In genomic region chr5:133937967-133938918, GRCm38 (mm10) we compare ENCODE assay signal across 13 mouse cellular contexts.
DNase-seq lines count a peak whose midpoint lies in the region; ATAC-seq and TF ChIP-seq lines count a peak whose summit lies in the region.
"Had no signal": no experiment of that assay in that cellular context is flagged by ENCODE, and none has a peak within 500 bp of the region (broad histone marks: within the 10 kb centered on the region; RNA-seq: fewer than 3 reads in every experiment).

No protein-coding gene starts in this region.

- WGBS in lung, adult 2 months = 59% methylated on average over 9 of the region's 9 CpGs
- 63% methylated on average over 9 of the region's 9 CpGs for WGBS in embryonic facial prominence, embryonic 15.5 days
- 62% methylated on average over 9 of the region's 9 CpGs for WGBS in lung, embryonic 16.5 days

- H3K27me3 ChIP-seq in embryonic facial prominence, embryonic 15.5 days = no peaks in the 10 kb centered on the region
- no peaks in the 10 kb centered on the region for H3K27me3 ChIP-seq in lung, embryonic 16.5 days (ENCODE audit: control insufficient read depth, insufficient read depth, low read depth, low read length)
- H3K27me3 ChIP-seq: kidney, embryonic 15.5 days; limb, embryonic 12.5 days had no signal

- no peaks in the 10 kb centered on the region for H3K9me3 ChIP-seq in embryonic facial prominence, embryonic 15.5 days (replicated peaks)
- H3K9me3 ChIP-seq in lung, embryonic 16.5 days (ENCODE audit: control insufficient read depth, low read length) = no peaks in the 10 kb centered on the region
- H3K9me3 ChIP-seq: heart, embryonic 10.5 days; kidney, embryonic 15.5 days; limb, embryonic 12.5 days had no signal

- no peaks in the 10 kb centered on the region for H3K4me1 ChIP-seq in lung, adult 2 months (ENCODE audit: control insufficient read depth, insufficient read depth, low read length)
- 0 out of 2 replicates have a peak, but pooled peaks cover 3% of the 10 kb centered on the region for H3K4me1 ChIP-seq in embryonic facial prominence, embryonic 15.5 days
- no peaks in the 10 kb centered on the region for H3K4me1 ChIP-seq in lung, embryonic 16.5 days (replicated peaks; ENCODE audit: control insufficient read depth, insufficient read depth, low read length)
- H3K4me1 ChIP-seq: heart, embryonic 10.5 days; kidney, embryonic 15.5 days; limb, embryonic 12.5 days had no signal

- H3K27ac ChIP-seq in embryonic facial prominence, embryonic 15.5 days (replicated peaks) = peak overlapping the region; percentile 40; the same call in 1 of the 2 replicates
- no peak overlapping the region for H3K27ac ChIP-seq in lung, embryonic 16.5 days (ENCODE audit: low read length)
- H3K27ac ChIP-seq: heart, embryonic 10.5 days; kidney, embryonic 15.5 days; limb, embryonic 12.5 days had no signal

- no peak overlapping the region for H3K4me2 ChIP-seq in embryonic facial prominence, embryonic 15.5 days (replicated peaks)
- no peak overlapping the region for H3K4me2 ChIP-seq in lung, embryonic 16.5 days (ENCODE audit: low read depth, low read length)
- H3K4me2 ChIP-seq: kidney, embryonic 15.5 days; limb, embryonic 12.5 days had no signal

- ATAC-seq in embryonic facial prominence, embryonic 15.5 days (ENCODE audit: insufficient number of reproducible peaks, low FRiP score, low TSS enrichment, low read depth) = no peak
- peak; percentile 20; the same call in 1 of the 2 replicates for ATAC-seq in lung, embryonic 16.5 days (ENCODE audit: low read depth)
- ATAC-seq in megakaryocyte progenitor cell, adult 5-6 weeks (replicated peaks; ENCODE audit: poor library complexity) = no peak

- TF ChIP-seq CTCF in lung, adult 2 months (IDR thresholded peaks at IDR 0.05; ENCODE audit: insufficient read depth, low read length) = no peak

- TF ChIP-seq POLR2A in lung, adult 2 months (IDR thresholded peaks at IDR 0.05; ENCODE audit: borderline replicate concordance, extremely low read depth, low read depth, low read length) = no peak

- H3K36me3 ChIP-seq in embryonic facial prominence, embryonic 15.5 days = no peaks in the 10 kb centered on the region
- no peaks in the 10 kb centered on the region for H3K36me3 ChIP-seq in lung, embryonic 16.5 days (ENCODE audit: control insufficient read depth, insufficient read depth, low read length)
- H3K36me3 ChIP-seq: heart, embryonic 10.5 days; kidney, embryonic 15.5 days; limb, embryonic 12.5 days had no signal

- no peak overlapping the region for H3K9ac ChIP-seq in embryonic facial prominence, embryonic 15.5 days
- no peak overlapping the region for H3K9ac ChIP-seq in lung, embryonic 16.5 days (ENCODE audit: low read length)
- H3K9ac ChIP-seq: kidney, embryonic 15.5 days; limb, embryonic 12.5 days had no signal

- H3K4me3 ChIP-seq in lung, adult 2 months (replicated peaks; ENCODE audit: extremely low read depth, low read depth, low read length) = no peak overlapping the region
- no peak overlapping the region for H3K4me3 ChIP-seq in embryonic facial prominence, embryonic 15.5 days (replicated peaks)
- H3K4me3 ChIP-seq in lung, embryonic 16.5 days (ENCODE audit: low read length) = no peak overlapping the region
- H3K4me3 ChIP-seq: heart, embryonic 10.5 days; kidney, embryonic 15.5 days; limb, embryonic 12.5 days; myocyte had no signal

- peak; percentile 47 for DNase-seq in cerebellum, adult 11-12 months
- DNase-seq in cerebellum, postnatal 36 days = no peak
- DNase-seq in lung, adult 2 months = peak; percentile 2
- DNase-seq in lung, postnatal 14 days = no peak
- no peak for DNase-seq in c-Kit-positive CD71-positive TER-119-positive erythroid progenitor cells, embryonic 14.5 days (ENCODE audit: low spot score)
- DNase-seq: thymus, adult 18-20 months had no signal

Comparison
In these comparisons a context has a peak if more than half of its experiments do, and no peak if none do; other contexts are left out.
1. DNase-seq: peak in cerebellum, adult 11-12 months (single experiment) and lung, adult 2 months (single experiment); none in cerebellum, postnatal 36 days (0 of 2), lung, postnatal 14 days (single experiment) and c-Kit-positive CD71-positive TER-119-positive erythroid progenitor cells, embryonic 14.5 days (single experiment).